Mouse (Mus musculus): ENCODE results near the gene Gsx1.

The Gsx1 gene

GRCm38 (mm10) chr5:147188571-147188975 lies at the start of gene Gsx1:
Gene Gsx1 (plus strand): TSS chr5:147188696.
- peak in 1 of 2 experiments; percentile 26 for DNase-seq (ENCODE audit: low read depth in 2 of 2, low spot score in 2 of 2)

- DNase-seq (ENCODE audit: low read depth in 2 of 2, low spot score in 2 of 2), result peak in 1 of 2 experiments; percentile 8
Observed at GRCm38 (mm10) chr5:147147340-147147739, 41.2 kb upstream of the Gsx1 start.

- DNase-seq (ENCODE audit: low read depth in 2 of 2, low spot score in 2 of 2), result no peak
Observed at GRCm38 (mm10) chr5:147154806-147155371, 33.6 kb upstream of the Gsx1 start.

- DNase-seq (ENCODE audit: low read depth in 2 of 2, low spot score in 2 of 2), result no peak
Observed at GRCm38 (mm10) chr5:147155449-147156133, 32.9 kb upstream of the Gsx1 start.

- DNase-seq (ENCODE audit: low read depth in 2 of 2, low spot score in 2 of 2), result no peak
Observed at GRCm38 (mm10) chr5:147156376-147156775, 32.1 kb upstream of the Gsx1 start.

GRCm38 (mm10) chr5:147157441-147157840 lies 31.1 kb upstream of the Gsx1 start:
- DNase-seq (ENCODE audit: low read depth in 2 of 2, low spot score in 2 of 2), result no peak

GRCm38 (mm10) chr5:147159320-147159719 lies 29.2 kb upstream of the Gsx1 start:
- DNase-seq (ENCODE audit: low read depth in 2 of 2, low spot score in 2 of 2), result peak; percentile 35 to 47

- no peak for DNase-seq (ENCODE audit: low read depth in 2 of 2, low spot score in 2 of 2)
Observed at GRCm38 (mm10) chr5:147159792-147160191, 28.7 kb upstream of the Gsx1 start.

GRCm38 (mm10) chr5:147165060-147165459 lies 23.4 kb upstream of the Gsx1 start:
- DNase-seq (ENCODE audit: low read depth in 2 of 2, low spot score in 2 of 2), result no peak

- DNase-seq (ENCODE audit: low read depth in 2 of 2, low spot score in 2 of 2), result no peak
Observed at GRCm38 (mm10) chr5:147170088-147170487, 18.4 kb upstream of the Gsx1 start.

GRCm38 (mm10) chr5:147174046-147174445 lies 14.4 kb upstream of the Gsx1 start:
- DNase-seq (ENCODE audit: low read depth in 2 of 2, low spot score in 2 of 2), result no peak

- DNase-seq (ENCODE audit: low read depth in 2 of 2, low spot score in 2 of 2), result no peak
Observed at GRCm38 (mm10) chr5:147185174-147185915, 3.2 kb upstream of the Gsx1 start.

- no peak for DNase-seq (ENCODE audit: low read depth in 2 of 2, low spot score in 2 of 2)
Observed at GRCm38 (mm10) chr5:147186001-147186431, 2.5 kb upstream of the Gsx1 start.

- no peak for DNase-seq (ENCODE audit: low read depth in 2 of 2, low spot score in 2 of 2)
Observed at GRCm38 (mm10) chr5:147186781-147187551, 1.5 kb upstream of the Gsx1 start.

- no peak for DNase-seq (ENCODE audit: low read depth in 2 of 2, low spot score in 2 of 2)
Observed at GRCm38 (mm10) chr5:147187552-147188170, 835 bp upstream of the Gsx1 start.

GRCm38 (mm10) chr5:147189156-147189555 lies 660 bp downstream of the Gsx1 start:
- DNase-seq (ENCODE audit: low read depth in 2 of 2, low spot score in 2 of 2), result no peak

GRCm38 (mm10) chr5:147189836-147190602 lies 1.5 kb downstream of the Gsx1 start:
- DNase-seq (ENCODE audit: low read depth in 2 of 2, low spot score in 2 of 2), result no peak

GRCm38 (mm10) chr5:147190885-147191284 lies 2.4 kb downstream of the Gsx1 start:
- DNase-seq (ENCODE audit: low read depth in 2 of 2, low spot score in 2 of 2), result no peak

- DNase-seq (ENCODE audit: low read depth in 2 of 2, low spot score in 2 of 2), result no peak
Observed at GRCm38 (mm10) chr5:147191801-147192575, 3.5 kb downstream of the Gsx1 start.
